Mouse (Mus musculus): ENCODE data around the gene Amacr. TPM values are rescaled to one million over a fixed set of nuclear protein-coding genes. Genes with fewer than 3 reads are reported as not detected.
A peak's percentile ranks its signal among the peaks of the same experiment; 100 is the strongest.

Amacr gene
- polyA plus RNA-seq, 1 experiment from 2014 or later = 26.6 TPM

- no peak for ATAC-seq (ENCODE audit: low read depth)
Observed at GRCm38 (mm10) chr15:11037376-11037695, 55.8 kb downstream of the Amacr start.

GRCm38 (mm10) chr15:11037711-11038110 is 56.2 kb downstream of the Amacr start, which contains the start of gene Rxfp3:
Gene Rxfp3, minus strand, starts transcription at chr15:11037991.
- no peaks in the 10 kb centered on the region for H3K36me3 ChIP-seq (ENCODE audit: control insufficient read depth, insufficient read depth)
- no peaks in the 10 kb centered on the region for H3K9me3 ChIP-seq (replicated peaks; ENCODE audit: control insufficient read depth, low read length)
- WGBS (ENCODE audit: insufficient replicate concordance) = 4% methylated on average over 16 of the region's 16 CpGs
- no peak for ATAC-seq (ENCODE audit: low read depth)
- H3K4me2 ChIP-seq (ENCODE audit: low read depth, low read length) = peak within 1 kb of the TSS; percentile 50
- H3K4me3 ChIP-seq (ENCODE audit: low read depth, low read length) = peak within 1 kb of the TSS; percentile 43
- no peak within 1 kb of the TSS for H3K27ac ChIP-seq (ENCODE audit: low read length)
- no peak within 1 kb of the TSS for H3K9ac ChIP-seq (ENCODE audit: low read depth, low read length)
- no peaks in the 10 kb centered on the region for H3K4me1 ChIP-seq (ENCODE audit: control insufficient read depth, low read depth, low read length)
- peaks cover 27% of the 10 kb centered on the region for H3K27me3 ChIP-seq (ENCODE audit: control insufficient read depth, insufficient read depth, low read depth, low read length)

More at GRCm38 (mm10) chr15:11037376-11037695, 55.8 kb downstream of the Amacr start:
- H3K27ac ChIP-seq (ENCODE audit: low read length) = no peak overlapping the region
- H3K4me1 ChIP-seq (ENCODE audit: control insufficient read depth, low read depth, low read length) = no peaks in the 10 kb centered on the region
- no peaks in the 10 kb centered on the region for H3K9me3 ChIP-seq (replicated peaks; ENCODE audit: control insufficient read depth, low read length)
- 6% methylated on average over 8 of the region's 8 CpGs for WGBS (ENCODE audit: insufficient replicate concordance)
- H3K36me3 ChIP-seq (ENCODE audit: control insufficient read depth, insufficient read depth) = no peaks in the 10 kb centered on the region
- peaks cover 27% of the 10 kb centered on the region for H3K27me3 ChIP-seq (ENCODE audit: control insufficient read depth, insufficient read depth, low read depth, low read length)
- no peak overlapping the region for H3K9ac ChIP-seq (ENCODE audit: low read depth, low read length)
- peak overlapping the region; percentile 43; the same call in 1 of the 2 replicates for H3K4me3 ChIP-seq (ENCODE audit: low read depth, low read length)
- H3K4me2 ChIP-seq (ENCODE audit: low read depth, low read length) = peak overlapping the region; percentile 50

DNA sequence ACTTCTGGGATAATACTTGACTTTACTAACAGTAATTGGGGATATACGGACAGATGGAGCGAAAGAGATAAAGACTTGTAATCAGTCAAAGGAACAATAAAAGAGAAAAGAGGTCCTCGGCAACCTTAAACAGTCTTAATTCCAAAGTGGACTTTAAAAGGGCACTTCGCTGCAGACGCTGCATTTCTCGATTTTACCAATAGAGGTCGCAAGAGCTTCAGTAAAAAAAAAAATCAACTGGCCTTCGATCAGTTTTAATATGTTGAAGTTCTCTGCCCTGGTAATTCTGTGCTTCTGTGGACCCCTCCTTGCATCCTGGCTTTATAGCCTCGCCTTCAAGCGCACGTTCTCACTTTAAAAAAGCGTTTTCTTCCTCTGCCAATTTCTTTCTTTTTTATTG is 56.9 kb downstream of the Amacr start:
- Histone ChIP-seq H3K4me1 (ENCODE audit: control insufficient read depth, low read depth, low read length) (no peaks in the 10 kb centered on the region), H3K9me3 (replicated peaks; ENCODE audit: control insufficient read depth, low read length) (no peaks in the 10 kb centered on the region), H3K9ac (ENCODE audit: low read depth, low read length) (no peak overlapping the region), H3K36me3 (ENCODE audit: control insufficient read depth, insufficient read depth) (no peaks in the 10 kb centered on the region), H3K27me3 (ENCODE audit: control insufficient read depth, insufficient read depth, low read depth, low read length) (peaks cover 27% of the 10 kb centered on the region), H3K27ac (ENCODE audit: low read length) (no peak overlapping the region), H3K4me3 (ENCODE audit: low read depth, low read length) (no peak overlapping the region), H3K4me2 (ENCODE audit: low read depth, low read length) (no peak overlapping the region)
- no peak for ATAC-seq (ENCODE audit: low read depth)
- WGBS (ENCODE audit: insufficient replicate concordance) = 2% methylated on average over 12 of the region's 12 CpGs

- H3K27ac ChIP-seq (ENCODE audit: low read length) = no peak overlapping the region
- no peaks in the 10 kb centered on the region for H3K4me1 ChIP-seq (ENCODE audit: control insufficient read depth, low read depth, low read length)
- peaks cover 27% of the 10 kb centered on the region for H3K27me3 ChIP-seq (ENCODE audit: control insufficient read depth, insufficient read depth, low read depth, low read length)
- ATAC-seq (ENCODE audit: low read depth) = no peak
- no peaks in the 10 kb centered on the region for H3K36me3 ChIP-seq (ENCODE audit: control insufficient read depth, insufficient read depth)
- no peak overlapping the region for H3K4me3 ChIP-seq (ENCODE audit: low read depth, low read length)
- WGBS (ENCODE audit: insufficient replicate concordance) = 35% methylated on average over 5 of the region's 5 CpGs
- H3K4me2 ChIP-seq (ENCODE audit: low read depth, low read length) = no peak overlapping the region
- H3K9ac ChIP-seq (ENCODE audit: low read depth, low read length) = no peak overlapping the region
- no peaks in the 10 kb centered on the region for H3K9me3 ChIP-seq (replicated peaks; ENCODE audit: control insufficient read depth, low read length)
Observed at GRCm38 (mm10) chr15:11040067-11040466, 58.5 kb downstream of the Amacr start.

DNA sequence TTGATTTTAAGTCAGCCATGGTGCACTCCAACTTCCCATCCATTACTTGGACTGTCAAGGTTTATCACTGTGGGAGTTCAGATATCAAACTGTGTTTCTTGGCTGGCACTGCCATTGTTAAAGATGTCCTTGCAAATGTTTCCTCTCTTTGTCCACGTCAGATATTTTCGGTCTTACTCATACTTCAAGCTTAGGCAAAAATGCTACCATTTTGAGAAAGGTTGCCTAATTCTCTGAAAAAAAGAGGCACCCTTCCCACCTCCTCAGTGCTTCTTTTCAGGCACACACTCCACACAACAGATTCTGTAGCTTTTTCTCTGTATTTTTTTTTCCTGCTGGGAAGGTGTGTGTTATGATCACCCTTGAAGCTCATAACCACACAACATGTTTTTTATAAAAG is 59.7 kb downstream of the Amacr start:
- Histone ChIP-seq H3K9ac (ENCODE audit: low read depth, low read length) (no peak overlapping the region), H3K36me3 (ENCODE audit: control insufficient read depth, insufficient read depth) (no peaks in the 10 kb centered on the region), H3K4me3 (ENCODE audit: low read depth, low read length) (no peak overlapping the region), H3K4me2 (ENCODE audit: low read depth, low read length) (no peak overlapping the region), H3K4me1 (ENCODE audit: control insufficient read depth, low read depth, low read length) (no peaks in the 10 kb centered on the region), H3K27me3 (ENCODE audit: control insufficient read depth, insufficient read depth, low read depth, low read length) (peaks cover 16% of the 10 kb centered on the region), H3K27ac (ENCODE audit: low read length) (no peak overlapping the region), H3K9me3 (replicated peaks; ENCODE audit: control insufficient read depth, low read length) (no peaks in the 10 kb centered on the region)
- ATAC-seq (ENCODE audit: low read depth) = no peak
- WGBS (ENCODE audit: insufficient replicate concordance) = 58% methylated on average over 2 of the region's 2 CpGs

GRCm38 (mm10) chr15:11042828-11043227 is 61.3 kb downstream of the Amacr start:
- Histone ChIP-seq H3K9me3 (replicated peaks; ENCODE audit: control insufficient read depth, low read length) (no peaks in the 10 kb centered on the region), H3K27me3 (ENCODE audit: control insufficient read depth, insufficient read depth, low read depth, low read length) (peaks cover under 1% of the 10 kb centered on the region), H3K36me3 (ENCODE audit: control insufficient read depth, insufficient read depth) (no peaks in the 10 kb centered on the region), H3K9ac (ENCODE audit: low read depth, low read length) (no peak overlapping the region), H3K27ac (ENCODE audit: low read length) (no peak overlapping the region), H3K4me3 (ENCODE audit: low read depth, low read length) (no peak overlapping the region), H3K4me2 (ENCODE audit: low read depth, low read length) (no peak overlapping the region), H3K4me1 (ENCODE audit: control insufficient read depth, low read depth, low read length) (no peaks in the 10 kb centered on the region)
- 41% methylated on average over 5 of the region's 5 CpGs for WGBS (ENCODE audit: insufficient replicate concordance)
- ATAC-seq (ENCODE audit: low read depth) = no peak

Other genes with a start within 250 kb of the Amacr start
- 0.46 and 0.60 TPM in 2 replicates for gene C1qtnf3, start 29.4 kb upstream of the Amacr start, polyA plus RNA-seq (2015; fragmentation: Nextera tagmentation; extraction: Ambion mirVana)
- gene Slc45a2, start 19.0 kb downstream of the Amacr start, polyA plus RNA-seq (2015; fragmentation: Nextera tagmentation; extraction: Ambion mirVana) = 0.05 TPM in 1 of 2 replicates, not detected in the other
- not detected in 2 replicates for gene Rxfp3, start 56.2 kb downstream of the Amacr start, polyA plus RNA-seq (2015; fragmentation: Nextera tagmentation; extraction: Ambion mirVana)
- gene Adamts12, start 83.0 kb downstream of the Amacr start, polyA plus RNA-seq (2015; fragmentation: Nextera tagmentation; extraction: Ambion mirVana) = 0.26 and 0.34 TPM in 2 replicates

Data from liver, embryonic 16.5 days (tissue).